Mouse (Mus musculus): Measurements from ENCODE around the gene Ckap5.

DNA sequence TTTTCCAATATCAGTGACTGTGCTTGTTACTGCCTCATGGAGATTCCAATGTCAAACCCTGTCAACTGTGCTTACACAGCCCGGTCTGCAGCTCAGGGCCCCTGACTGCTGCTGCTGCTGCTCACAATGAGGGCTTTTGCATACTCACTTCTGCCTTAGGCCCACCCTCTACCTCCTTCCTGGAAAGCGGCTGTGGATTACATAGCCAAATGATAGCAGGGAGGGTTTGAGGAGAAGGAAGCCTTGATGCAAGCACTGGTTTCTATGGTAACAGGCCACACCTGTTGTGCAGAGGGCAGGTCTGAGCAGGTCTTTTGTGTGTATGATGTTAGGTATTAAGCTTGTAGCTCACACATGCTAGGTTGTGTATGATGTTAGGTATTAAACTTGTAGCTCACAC, 141.2 kb downstream of the Ckap5 start:
- no peak for TF ChIP-seq CTCF (conservative IDR thresholded peaks at IDR 0.05; ENCODE audit: low read length)
- TF ChIP-seq POU5F1 (IDR thresholded peaks at IDR 0.05; ENCODE audit: borderline replicate concordance, low read length): no peak
- no peak for TF ChIP-seq NANOG (IDR thresholded peaks at IDR 0.05; ENCODE audit: borderline replicate concordance, low read length)

All from E14TG2a.4 (cell line).